13 mouse cellular contexts compared by ENCODE assay signal in the genomic region with DNA sequence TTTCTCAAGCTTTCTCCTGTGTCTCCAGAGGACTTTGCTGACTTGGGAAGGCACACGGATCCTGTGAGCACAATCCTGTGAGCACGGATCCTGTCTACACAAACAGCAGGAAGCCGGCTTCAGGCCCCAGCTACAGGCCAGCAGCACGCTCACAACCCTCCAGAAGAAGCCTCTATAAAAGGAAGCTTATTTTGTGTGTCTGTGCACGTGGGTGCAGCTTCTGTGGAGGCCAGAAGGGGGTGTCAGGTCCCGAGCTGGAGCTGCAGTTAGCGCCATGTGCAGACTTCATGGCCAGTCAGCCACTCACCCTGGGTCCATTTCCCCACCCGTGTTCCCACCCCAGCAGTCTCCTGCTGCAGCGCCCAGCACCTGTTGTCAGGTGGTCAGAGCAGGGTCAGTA. TPM values are rescaled to one million over a fixed set of nuclear protein-coding genes. Genes with fewer than 3 reads are reported as not detected.
A peak's percentile ranks its signal among the peaks of the same experiment; 100 is the strongest.
DNase-seq lines count a peak whose midpoint lies in the region; ATAC-seq and TF ChIP-seq lines count a peak whose summit lies in the region.
"Had no signal": no experiment of that assay in that cellular context is flagged by ENCODE, and none has a peak within 500 bp of the region (broad histone marks: within the 10 kb centered on the region; RNA-seq: fewer than 3 reads in every experiment).

No protein-coding gene starts in this region.

- TF ChIP-seq CTCF in forebrain, postnatal 0 days (IDR thresholded peaks at IDR 0.05; ENCODE audit: low read depth), result peak; percentile 26

- H3K27me3 ChIP-seq in kidney, embryonic 14.5 days (ENCODE audit: control insufficient read depth, insufficient read depth, low read length), result no peaks in the 10 kb centered on the region; the same call in 1 of the 2 replicates
- peaks cover 36% of the 10 kb centered on the region for H3K27me3 ChIP-seq in embryonic facial prominence, embryonic 10.5 days (replicated peaks; ENCODE audit: low read depth, poor library complexity, severe bottlenecking)
- H3K27me3 ChIP-seq in forebrain, postnatal 0 days (ENCODE audit: insufficient read depth, low read length), result no peaks in the 10 kb centered on the region
- H3K27me3 ChIP-seq in midbrain, embryonic 15.5 days (replicated peaks), result no peaks in the 10 kb centered on the region

- no peak overlapping the region for H3K4me3 ChIP-seq in kidney, embryonic 14.5 days (ENCODE audit: low read length)
- H3K4me3 ChIP-seq in embryonic facial prominence, embryonic 10.5 days, result 0 out of 2 replicates have a peak overlapping the region, but pooled peaks have one; percentile 1
- no peak overlapping the region for H3K4me3 ChIP-seq in forebrain, postnatal 0 days (ENCODE audit: low read depth, low read length)
- H3K4me3 ChIP-seq in midbrain, embryonic 15.5 days, result no peak overlapping the region
- H3K4me3 ChIP-seq: erythroblast, embryonic 14.5 days; liver, embryonic 15.5 days had no signal

- peak overlapping the region; percentile 1; the same call in 1 of the 2 replicates for H3K27ac ChIP-seq in kidney, embryonic 14.5 days (ENCODE audit: low read depth, low read length)
- no peak overlapping the region for H3K27ac ChIP-seq in embryonic facial prominence, embryonic 10.5 days (replicated peaks)
- H3K27ac ChIP-seq in forebrain, postnatal 0 days (ENCODE audit: low read depth, low read length), result peak overlapping the region; percentile 80
- peak overlapping the region; percentile 88 for H3K27ac ChIP-seq in midbrain, embryonic 15.5 days
- H3K27ac ChIP-seq: liver, embryonic 15.5 days had no signal

- no peak overlapping the region for H3K4me2 ChIP-seq in kidney, embryonic 14.5 days (replicated peaks; ENCODE audit: low read depth, low read length)
- peak overlapping the region; percentile 46; the same call in 1 of the 2 replicates for H3K4me2 ChIP-seq in forebrain, postnatal 0 days (ENCODE audit: low read depth)
- 0 out of 2 replicates have a peak overlapping the region, but pooled peaks have one; percentile 43 for H3K4me2 ChIP-seq in midbrain, embryonic 15.5 days
- H3K4me2 ChIP-seq: liver, embryonic 15.5 days had no signal

- no peak overlapping the region for H3K9ac ChIP-seq in kidney, embryonic 14.5 days (ENCODE audit: low read depth, low read length)
- H3K9ac ChIP-seq in forebrain, postnatal 0 days, result no peak overlapping the region
- no peak overlapping the region for H3K9ac ChIP-seq in midbrain, embryonic 15.5 days
- H3K9ac ChIP-seq: liver, embryonic 15.5 days had no signal

- no peaks in the 10 kb centered on the region for H3K36me3 ChIP-seq in kidney, embryonic 14.5 days (ENCODE audit: control insufficient read depth, insufficient read depth, low read length)
- H3K36me3 ChIP-seq in embryonic facial prominence, embryonic 10.5 days (replicated peaks), result peaks cover 21% of the 10 kb centered on the region
- no peaks in the 10 kb centered on the region for H3K36me3 ChIP-seq in forebrain, postnatal 0 days (ENCODE audit: insufficient read depth)
- 0 out of 2 replicates have a peak, but pooled peaks cover 3% of the 10 kb centered on the region for H3K36me3 ChIP-seq in midbrain, embryonic 15.5 days (replicated peaks)
- H3K36me3 ChIP-seq: G1E; liver, embryonic 15.5 days had no signal

- 93% methylated on average over 9 of the region's 9 CpGs for WGBS in kidney, embryonic 14.5 days
- 92% methylated on average over 9 of the region's 9 CpGs for WGBS in embryonic facial prominence, embryonic 10.5 days
- 86% methylated on average over 9 of the region's 9 CpGs for WGBS in forebrain, postnatal 0 days
- 90% methylated on average over 9 of the region's 9 CpGs for WGBS in midbrain, embryonic 15.5 days

- DNase-seq in kidney, postnatal 14 days, result no peak
- DNase-seq in embryonic facial prominence, embryonic 10.5 days (ENCODE audit: low spot score), result no peak
- DNase-seq in forebrain, postnatal 0 days, result no peak
- DNase-seq in embryo, embryonic 9.5 days (ENCODE audit: extremely low spot score), result no peak
- no peak for DNase-seq in layer of hippocampus, adult 18-20 months (ENCODE audit: low spot score in 2 of 2)
- DNase-seq in urinary bladder, postnatal 25 days (ENCODE audit: low spot score), result no peak
- DNase-seq: kidney, adult 8-10 months; thymus, adult 18-20 months had no signal

- no peaks in the 10 kb centered on the region for H3K9me3 ChIP-seq in kidney, embryonic 14.5 days (ENCODE audit: control insufficient read depth, low read length)
- peaks cover 5% of the 10 kb centered on the region; the same call in 1 of the 2 replicates for H3K9me3 ChIP-seq in embryonic facial prominence, embryonic 10.5 days
- H3K9me3 ChIP-seq in forebrain, postnatal 0 days (ENCODE audit: low read length), result no peaks in the 10 kb centered on the region
- no peaks in the 10 kb centered on the region for H3K9me3 ChIP-seq in midbrain, embryonic 15.5 days
- H3K9me3 ChIP-seq: liver, embryonic 15.5 days had no signal

- peaks cover 64% of the 10 kb centered on the region for H3K4me1 ChIP-seq in kidney, embryonic 14.5 days (ENCODE audit: control insufficient read depth, insufficient read depth, low read length)
- H3K4me1 ChIP-seq in embryonic facial prominence, embryonic 10.5 days, result peaks cover 85% of the 10 kb centered on the region
- peaks cover 33% of the 10 kb centered on the region for H3K4me1 ChIP-seq in forebrain, postnatal 0 days (ENCODE audit: insufficient read depth)
- H3K4me1 ChIP-seq in midbrain, embryonic 15.5 days, result peaks cover 92% of the 10 kb centered on the region

- no peak for ATAC-seq in kidney, embryonic 14.5 days (ENCODE audit: low FRiP score, low TSS enrichment)
- ATAC-seq in forebrain, postnatal 0 days, result no peak
- ATAC-seq in midbrain, embryonic 15.5 days (replicated peaks), result no peak

RNA-seq across cellular contexts. Expression of gene Ptprs, which starts 7.9 kb away (rescaled TPM):
- 115 and 122 TPM in 2 replicates for polyA plus RNA-seq in kidney, embryonic 14.5 days (2014; fragmentation: Nextera tagmentation; extraction: Ambion mirVana)
- 85.0 and 86.4 TPM in 2 replicates for polyA plus RNA-seq in embryonic facial prominence, embryonic 10.5 days (2016; fragmentation: Nextera tagmentation; extraction: Ambion mirVana)
- 568 and 711 TPM in 2 replicates for total RNA-seq in forebrain, postnatal 0 days (2014; rRNA removed)
- 196 and 250 TPM in 2 replicates for polyA plus RNA-seq in forebrain, postnatal 0 days (2015; fragmentation: Nextera tagmentation; extraction: Ambion mirVana)
- polyA plus RNA-seq in midbrain, embryonic 15.5 days (2015; fragmentation: Nextera tagmentation; extraction: Ambion mirVana), result 339 and 349 TPM in 2 replicates
- total RNA-seq in layer of hippocampus, adult 18-20 months (2021), result 100 to 1,000 TPM; 608 to 624 TPM

RNA-seq across cellular contexts. Expression of gene Znrf4, which starts 43.9 kb away (rescaled TPM):
- not detected in 2 replicates for polyA plus RNA-seq in kidney, embryonic 14.5 days (2014; fragmentation: Nextera tagmentation; extraction: Ambion mirVana)
- not detected in 2 replicates for polyA plus RNA-seq in embryonic facial prominence, embryonic 10.5 days (2016; fragmentation: Nextera tagmentation; extraction: Ambion mirVana)
- not detected in 2 replicates for total RNA-seq in forebrain, postnatal 0 days (2014; rRNA removed)
- polyA plus RNA-seq in forebrain, postnatal 0 days (2015; fragmentation: Nextera tagmentation; extraction: Ambion mirVana), result 0.13 and 0.16 TPM in 2 replicates
- not detected in 2 replicates for polyA plus RNA-seq in midbrain, embryonic 15.5 days (2015; fragmentation: Nextera tagmentation; extraction: Ambion mirVana)
- total RNA-seq in layer of hippocampus, adult 18-20 months (2021), result not detected
- total RNA-seq: G1E had no signal
- polyA plus RNA-seq: erythroblast, embryonic 14.5 days; G1E; liver, embryonic 15.5 days had no signal
